Mouse (Mus musculus): Measurements from ENCODE around the gene Ccl12.

GRCm38 (mm10) chr11:82116041-82116440 lies 14.4 kb downstream of the Ccl12 start:
- TF ChIP-seq GATA1 (IDR thresholded peaks at IDR 0.05; ENCODE audit: low read length) (no peak), TAL1 (IDR thresholded peaks at IDR 0.05; ENCODE audit: low read length) (no peak)

Measured in erythroblast, embryonic 14.5 days (primary cell).